Mouse (Mus musculus) ES-E14 (cell line): ENCODE measurements around the gene Pde6h. TPM values are rescaled to one million over a fixed set of nuclear protein-coding genes. Genes with fewer than 3 reads are reported as not detected.

Experiments
- DNase-seq: peaks from one replicate; pipeline ENCODE4 v3.0.0-alpha.2; 2013; ENCODE audit warnings: low read depth, low spot score
- H3K27ac ChIP-seq: 2 replicates; pipeline ENCODE4 v1.5.1; 2012; ENCODE audit warnings: low read depth, mild to moderate bottlenecking, low read length, moderate library complexity, mixed read lengths; ENCODE audit not compliant: poor library complexity, insufficient read depth, severe bottlenecking
- H3K36me3 ChIP-seq: 2 replicates; pipeline ENCODE4 v1.6.1; 2012; ENCODE audit warnings: mild to moderate bottlenecking, low read length, moderate library complexity, mixed read lengths; ENCODE audit not compliant: control insufficient read depth, poor library complexity, insufficient read depth, severe bottlenecking
- H3K4me1 ChIP-seq, 2 experiments: fragments of 150-350 bp in 1 of 2; sonication (generic) in 1 of 2; 2 replicates each; pipeline ENCODE4 v1.6.1; 2012; ENCODE audit warnings: low read length in 2 of 2, mild to moderate bottlenecking in 1 of 2, mixed read lengths in 1 of 2; ENCODE audit not compliant: control insufficient read depth in 2 of 2, insufficient read depth in 2 of 2, poor library complexity in 1 of 2
- H3K4me3 ChIP-seq, 2 experiments: fragments of 150-350 bp in 1 of 2; sonication (generic) in 1 of 2; 2 replicates each; pipeline ENCODE4 v1.5.1; 2012; ENCODE audit warnings: low read length in 2 of 2, low read depth in 1 of 2, mild to moderate bottlenecking in 1 of 2, mixed read lengths in 1 of 2; ENCODE audit not compliant: insufficient read depth in 1 of 2, poor library complexity in 1 of 2, severe bottlenecking in 1 of 2
- H3K9ac ChIP-seq: 2 replicates; pipeline ENCODE4 v1.6.1; 2012; ENCODE audit warnings: low read depth, mild to moderate bottlenecking, low read length, mixed read lengths; ENCODE audit not compliant: poor library complexity, insufficient read depth, severe bottlenecking
- H3K9me3 ChIP-seq: fragments of 150-350 bp; sonication (generic); 2 replicates; pipeline ENCODE4 v1.6.1; 2012; ENCODE audit warnings: low read depth, mild to moderate bottlenecking, low read length; ENCODE audit not compliant: control insufficient read depth, insufficient read depth
- CHD2 ChIP-seq: IDR thresholded peaks from 2 replicates; pipeline ENCODE4 v1.6.1; 2014; ENCODE audit warnings: mild to moderate bottlenecking, low read depth, low read length, inconsistent platforms
- HCFC1 ChIP-seq: IDR thresholded peaks from 2 replicates; pipeline ENCODE4 v1.6.1; 2012; ENCODE audit warnings: low read length, inconsistent platforms, borderline replicate concordance; ENCODE audit not compliant: insufficient read depth
- MAFK ChIP-seq: IDR thresholded peaks from 2 replicates; pipeline ENCODE4 v1.6.1; 2014; ENCODE audit warnings: mild to moderate bottlenecking, low read depth, low read length, inconsistent platforms; ENCODE audit not compliant: insufficient read depth
- ZC3H11A ChIP-seq: IDR thresholded peaks from 2 replicates; pipeline ENCODE4 v1.6.1; 2012; ENCODE audit warnings: low read depth, mild to moderate bottlenecking, inconsistent platforms, low read length, borderline replicate concordance
- ZNF384 ChIP-seq: IDR thresholded peaks from 2 replicates; pipeline ENCODE4 v1.6.1; 2012; ENCODE audit warnings: low read depth, low read length, inconsistent platforms
- in situ Hi-C, 2 experiments: fragments of 600-800 bp; cut with MboI; formaldehyde crosslinking; loops; one replicate each; pipeline ENCODE4 v1.15.1; 2025; ENCODE audit warnings: low sequenced_read_pairs in 2 of 2, inconsistent platforms in 1 of 2; ENCODE audit not compliant: unreplicated experiment in 2 of 2
- total RNA-seq: library from RNA; depleted of rRNA; stranded (reverse); fragments of 300-350 nt; gene quantifications from 2 replicates; pipeline ENCODE4 v1.2.3, GENCODE M21; 2012

Gene Pde6h
- total RNA-seq, 1 experiment, result 0.45 TPM

DNA sequence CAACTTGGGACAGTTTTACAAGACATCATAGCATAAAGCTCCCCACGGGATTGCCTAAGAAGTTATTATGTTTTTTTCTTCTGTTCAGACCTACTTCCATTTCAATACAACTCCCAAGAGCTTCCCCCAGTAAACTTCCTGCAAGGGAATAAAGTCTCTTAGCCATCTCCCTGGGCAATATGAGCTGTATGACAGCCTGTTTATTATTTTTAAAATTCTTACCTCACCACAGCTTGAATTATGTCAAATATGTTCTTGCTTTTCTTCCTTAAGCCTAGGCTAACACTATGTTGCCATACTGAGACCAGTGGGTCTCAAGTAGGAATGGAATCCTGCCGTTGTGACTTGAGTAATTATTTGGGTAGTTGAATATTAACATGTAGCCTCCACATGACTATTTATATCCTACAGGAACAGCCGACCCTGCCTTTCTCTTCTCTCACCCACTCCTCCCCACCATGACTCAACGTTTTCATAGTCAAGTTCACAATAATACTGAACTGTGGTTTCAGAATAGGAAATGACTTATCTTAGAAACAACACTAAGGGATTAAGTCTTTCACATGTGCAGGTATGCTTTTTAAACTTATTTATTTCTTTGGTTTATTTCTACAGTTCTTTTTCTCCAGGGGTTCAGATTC, 23.1 kb upstream of the Pde6h start:
- no peak for TF ChIP-seq CHD2
- TF ChIP-seq ZC3H11A, result no peak
- TF ChIP-seq HCFC1, result no peak
- TF ChIP-seq ZNF384, result no peak
- no peak for TF ChIP-seq MAFK
- H3K27ac ChIP-seq, result no peak overlapping the region
- no peak overlapping the region for H3K9ac ChIP-seq
- H3K36me3 ChIP-seq, result no peaks in the 10 kb centered on the region
- no peaks in the 10 kb centered on the region for H3K4me1 ChIP-seq
- no peaks in the 10 kb centered on the region for H3K9me3 ChIP-seq
- H3K4me3 ChIP-seq, result no peak overlapping the region
- DNase-seq, result no peak
- in situ Hi-C loops, result no loop called here

GRCm38 (mm10) chr6:136901010-136901409, 22.6 kb upstream of the Pde6h start:
- DNase-seq, result no peak
- in situ Hi-C loops, result no loop called here
- no peaks in the 10 kb centered on the region for H3K36me3 ChIP-seq
- H3K4me1 ChIP-seq, result no peaks in the 10 kb centered on the region; a peak in 1 of 4 replicates
- no peak overlapping the region for H3K27ac ChIP-seq
- no peaks in the 10 kb centered on the region for H3K9me3 ChIP-seq
- H3K9ac ChIP-seq, result no peak overlapping the region
- H3K4me3 ChIP-seq, result no peak overlapping the region
- TF ChIP-seq HCFC1, result no peak
- TF ChIP-seq ZNF384, result no peak
- TF ChIP-seq MAFK, result no peak
- TF ChIP-seq CHD2, result no peak
- TF ChIP-seq ZC3H11A, result no peak

DNA sequence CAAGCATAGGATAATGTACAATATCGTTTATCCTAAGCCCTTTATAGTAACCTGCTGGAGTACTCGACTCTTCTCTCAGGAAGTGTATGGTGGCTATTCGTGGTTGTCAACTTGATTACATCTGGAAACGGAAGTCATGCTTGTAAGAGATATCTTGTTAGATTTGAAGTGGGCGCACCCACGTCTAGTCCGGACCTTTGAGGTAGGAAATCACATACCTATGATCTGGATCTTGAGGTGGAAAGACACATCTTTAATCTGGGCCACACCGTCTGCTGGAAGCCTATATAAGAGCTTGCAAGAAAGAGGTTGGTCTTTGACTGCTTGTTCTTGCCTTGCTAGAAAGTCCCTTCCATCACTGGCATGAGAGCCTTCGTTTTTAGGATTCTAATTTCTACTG, 21.1 kb upstream of the Pde6h start:
- H3K36me3 ChIP-seq, result no peaks in the 10 kb centered on the region
- no peak overlapping the region for H3K9ac ChIP-seq
- H3K9me3 ChIP-seq, result no peaks in the 10 kb centered on the region
- no peak overlapping the region for H3K27ac ChIP-seq
- no peak overlapping the region for H3K4me3 ChIP-seq
- TF ChIP-seq HCFC1 (no peak), ZC3H11A (no peak), ZNF384 (no peak), CHD2 (no peak), MAFK (no peak)
- in situ Hi-C loops, result no loop called here
- peaks cover 1 to 6% of the 10 kb centered on the region in 2 experiments; a peak in 2 of 4 replicates for H3K4me1 ChIP-seq
- no peak for DNase-seq

DNA sequence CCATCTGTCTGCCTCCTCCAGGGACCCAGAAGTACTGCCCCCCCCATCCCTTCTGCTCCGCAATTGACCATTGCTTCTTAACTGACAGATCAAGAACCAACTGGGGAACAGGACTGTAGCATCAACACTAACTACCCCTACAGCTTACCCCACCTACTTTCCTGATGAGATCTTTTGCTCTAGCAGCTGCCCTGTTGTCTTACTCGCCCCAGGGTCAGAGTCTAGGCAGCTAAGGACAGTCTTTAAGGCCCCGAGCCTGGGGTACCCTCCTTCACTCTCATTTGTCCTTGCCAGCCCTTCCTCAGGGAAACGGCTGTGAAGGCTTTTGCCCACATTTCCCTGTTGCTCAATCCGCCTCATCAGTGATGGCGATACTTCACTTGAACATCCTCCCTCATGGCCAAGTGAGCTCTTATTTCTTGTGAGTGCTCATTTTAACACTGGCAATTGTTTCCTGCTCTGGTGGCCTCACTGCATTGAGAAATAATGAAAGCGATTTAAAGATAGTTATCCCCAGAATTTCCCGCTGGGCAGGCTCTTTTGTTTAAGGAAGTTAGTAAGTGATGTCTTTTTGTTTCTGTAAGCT, 19.7 kb upstream of the Pde6h start:
- Histone ChIP-seq H3K4me1 (peaks cover 1 to 6% of the 10 kb centered on the region in 2 experiments; a peak in 2 of 4 replicates), H3K9me3 (no peaks in the 10 kb centered on the region), H3K36me3 (no peaks in the 10 kb centered on the region), H3K4me3 (no peak overlapping the region), H3K9ac (no peak overlapping the region), H3K27ac (no peak overlapping the region)
- DNase-seq, result no peak
- in situ Hi-C loops, result no loop called here
- no peak for TF ChIP-seq ZNF384
- no peak for TF ChIP-seq CHD2
- TF ChIP-seq ZC3H11A, result no peak
- no peak for TF ChIP-seq HCFC1
- TF ChIP-seq MAFK, result no peak

- Histone ChIP-seq H3K36me3 (no peaks in the 10 kb centered on the region), H3K4me1 (peaks cover 1 to 6% of the 10 kb centered on the region in 2 experiments; a peak in 2 of 4 replicates), H3K9ac (no peak overlapping the region), H3K9me3 (no peaks in the 10 kb centered on the region), H3K4me3 (no peak overlapping the region; a peak in 1 of 4 replicates), H3K27ac (no peak overlapping the region)
- in situ Hi-C loops, result no loop called here
- DNase-seq, result no peak
- TF ChIP-seq MAFK (no peak), ZNF384 (no peak), HCFC1 (no peak), CHD2 (no peak), ZC3H11A (no peak)
These were observed 17.2 kb upstream of the Pde6h start for GRCm38 (mm10) chr6:136906283-136906936.
